Mouse (Mus musculus): ENCODE results near the gene Oasl2. TPM values are rescaled to one million over a fixed set of nuclear protein-coding genes. Genes with fewer than 3 reads are reported as not detected.
A peak's percentile ranks its signal among the peaks of the same experiment; 100 is the strongest.
"Not testable (repeated sequence)": the region's sequence is repeated elsewhere in the genome, so short reads cannot be mapped to it uniquely, and the experiment has no call there.

Gene Oasl2
- polyA plus RNA-seq, 1 experiment from 2014 or later: 7.9 TPM

- Histone ChIP-seq H3K27ac (replicated peaks; ENCODE audit: low read depth, low read length) (no peak overlapping the region), H3K9ac (replicated peaks; ENCODE audit: low read length) (no peak overlapping the region), H3K4me2 (ENCODE audit: low read length) (0 out of 2 replicates have a peak overlapping the region, but pooled peaks have one; percentile 3), H3K27me3 (ENCODE audit: control insufficient read depth, insufficient read depth, low read length) (no peaks in the 10 kb centered on the region), H3K36me3 (ENCODE audit: control insufficient read depth, insufficient read depth, low read length) (no peaks in the 10 kb centered on the region), H3K9me3 (ENCODE audit: control insufficient read depth, low read length) (no peaks in the 10 kb centered on the region), H3K4me1 (ENCODE audit: control insufficient read depth, insufficient read depth, low read length) (no peaks in the 10 kb centered on the region), H3K4me3 (replicated peaks; ENCODE audit: low read depth, low read length) (no peak overlapping the region)
- WGBS: 14% methylated on average over 7 of the region's 7 CpGs
- peak; percentile 8 for DNase-seq
- ATAC-seq (ENCODE audit: low FRiP score, low TSS enrichment): no peak
Measured at GRCm38 (mm10) chr5:114897374-114897793, 648 bp downstream of the Oasl2 start.

- 87% methylated on average over 7 of the region's 7 CpGs for WGBS
- ATAC-seq (ENCODE audit: low FRiP score, low TSS enrichment) (no peak), DNase-seq (no peak)
- no peak overlapping the region for H3K4me3 ChIP-seq (replicated peaks; ENCODE audit: low read depth, low read length)
- no peaks in the 10 kb centered on the region for H3K9me3 ChIP-seq (ENCODE audit: control insufficient read depth, low read length)
- no peaks in the 10 kb centered on the region for H3K27me3 ChIP-seq (ENCODE audit: control insufficient read depth, insufficient read depth, low read length)
- H3K4me2 ChIP-seq (ENCODE audit: low read length): no peak overlapping the region
- H3K9ac ChIP-seq (replicated peaks; ENCODE audit: low read length): no peak overlapping the region
- no peaks in the 10 kb centered on the region for H3K4me1 ChIP-seq (ENCODE audit: control insufficient read depth, insufficient read depth, low read length)
- no peaks in the 10 kb centered on the region for H3K36me3 ChIP-seq (ENCODE audit: control insufficient read depth, insufficient read depth, low read length)
- no peak overlapping the region for H3K27ac ChIP-seq (replicated peaks; ENCODE audit: low read depth, low read length)
Measured at GRCm38 (mm10) chr5:114898857-114899256, 2.1 kb downstream of the Oasl2 start.

GRCm38 (mm10) chr5:114902413-114902812, 5.7 kb downstream of the Oasl2 start:
- H3K4me3 ChIP-seq (replicated peaks; ENCODE audit: low read depth, low read length): no peak overlapping the region
- no peak overlapping the region for H3K4me2 ChIP-seq (ENCODE audit: low read length)
- no peak overlapping the region for H3K27ac ChIP-seq (replicated peaks; ENCODE audit: low read depth, low read length)
- 34% methylated on average over 1 of the region's 1 CpGs for WGBS
- ATAC-seq (ENCODE audit: low FRiP score, low TSS enrichment) (no peak), DNase-seq (peak; percentile 65)
- no peaks in the 10 kb centered on the region for H3K4me1 ChIP-seq (ENCODE audit: control insufficient read depth, insufficient read depth, low read length)
- H3K9me3 ChIP-seq (ENCODE audit: control insufficient read depth, low read length): no peaks in the 10 kb centered on the region
- no peak overlapping the region for H3K9ac ChIP-seq (replicated peaks; ENCODE audit: low read length)
- H3K36me3 ChIP-seq (ENCODE audit: control insufficient read depth, insufficient read depth, low read length): no peaks in the 10 kb centered on the region
- no peaks in the 10 kb centered on the region for H3K27me3 ChIP-seq (ENCODE audit: control insufficient read depth, insufficient read depth, low read length)

GRCm38 (mm10) chr5:114908598-114909305, 12.0 kb downstream of the Oasl2 start:
- Histone ChIP-seq H3K27ac (replicated peaks; ENCODE audit: low read depth, low read length) (no peak overlapping the region), H3K4me1 (ENCODE audit: control insufficient read depth, insufficient read depth, low read length) (no peaks in the 10 kb centered on the region), H3K36me3 (ENCODE audit: control insufficient read depth, insufficient read depth, low read length) (no peaks in the 10 kb centered on the region), H3K9ac (replicated peaks; ENCODE audit: low read length) (no peak overlapping the region), H3K4me3 (replicated peaks; ENCODE audit: low read depth, low read length) (no peak overlapping the region), H3K4me2 (ENCODE audit: low read length) (no peak overlapping the region), H3K9me3 (ENCODE audit: control insufficient read depth, low read length) (no peaks in the 10 kb centered on the region), H3K27me3 (ENCODE audit: control insufficient read depth, insufficient read depth, low read length) (no peaks in the 10 kb centered on the region)
- 50% methylated on average over 13 of the region's 13 CpGs for WGBS
- no peak for ATAC-seq (ENCODE audit: low FRiP score, low TSS enrichment)
- DNase-seq: peak; percentile 13

GRCm38 (mm10) chr5:114913686-114914085, 16.9 kb downstream of the Oasl2 start:
- no peaks in the 10 kb centered on the region for H3K4me1 ChIP-seq (ENCODE audit: control insufficient read depth, insufficient read depth, low read length)
- no peaks in the 10 kb centered on the region for H3K9me3 ChIP-seq (ENCODE audit: control insufficient read depth, low read length)
- no peak overlapping the region for H3K27ac ChIP-seq (replicated peaks; ENCODE audit: low read depth, low read length)
- ATAC-seq (ENCODE audit: low FRiP score, low TSS enrichment): no peak
- H3K27me3 ChIP-seq (ENCODE audit: control insufficient read depth, insufficient read depth, low read length): no peaks in the 10 kb centered on the region
- H3K9ac ChIP-seq (replicated peaks; ENCODE audit: low read length): no peak overlapping the region
- no peak overlapping the region for H3K4me3 ChIP-seq (replicated peaks; ENCODE audit: low read depth, low read length)
- no peak overlapping the region for H3K4me2 ChIP-seq (ENCODE audit: low read length)
- WGBS: 77% methylated on average over 4 of the region's 4 CpGs
- DNase-seq: no peak
- H3K36me3 ChIP-seq (ENCODE audit: control insufficient read depth, insufficient read depth, low read length): no peaks in the 10 kb centered on the region

GRCm38 (mm10) chr5:114914855-114915254, 18.1 kb downstream of the Oasl2 start:
- DNase-seq (no peak), ATAC-seq (ENCODE audit: low FRiP score, low TSS enrichment) (no peak)
- 84% methylated on average over 8 of the region's 8 CpGs for WGBS
- no peaks in the 10 kb centered on the region for H3K4me1 ChIP-seq (ENCODE audit: control insufficient read depth, insufficient read depth, low read length)
- H3K4me2 ChIP-seq (ENCODE audit: low read length): no peak overlapping the region
- no peak overlapping the region for H3K9ac ChIP-seq (replicated peaks; ENCODE audit: low read length)
- no peaks in the 10 kb centered on the region for H3K9me3 ChIP-seq (ENCODE audit: control insufficient read depth, low read length)
- no peak overlapping the region for H3K27ac ChIP-seq (replicated peaks; ENCODE audit: low read depth, low read length)
- no peaks in the 10 kb centered on the region for H3K36me3 ChIP-seq (ENCODE audit: control insufficient read depth, insufficient read depth, low read length)
- H3K27me3 ChIP-seq (ENCODE audit: control insufficient read depth, insufficient read depth, low read length): no peaks in the 10 kb centered on the region
- H3K4me3 ChIP-seq (replicated peaks; ENCODE audit: low read depth, low read length): no peak overlapping the region

GRCm38 (mm10) chr5:114915854-114916253, 19.1 kb downstream of the Oasl2 start:
- no peaks in the 10 kb centered on the region for H3K4me1 ChIP-seq (ENCODE audit: control insufficient read depth, insufficient read depth, low read length)
- WGBS: 84% methylated on average over 5 of the region's 5 CpGs
- no peak overlapping the region for H3K4me3 ChIP-seq (replicated peaks; ENCODE audit: low read depth, low read length)
- ATAC-seq (ENCODE audit: low FRiP score, low TSS enrichment) (no peak), DNase-seq (no peak)
- no peak overlapping the region for H3K9ac ChIP-seq (replicated peaks; ENCODE audit: low read length)
- H3K4me2 ChIP-seq (ENCODE audit: low read length): no peak overlapping the region
- H3K27ac ChIP-seq (replicated peaks; ENCODE audit: low read depth, low read length): no peak overlapping the region
- no peaks in the 10 kb centered on the region for H3K36me3 ChIP-seq (ENCODE audit: control insufficient read depth, insufficient read depth, low read length)
- H3K27me3 ChIP-seq (ENCODE audit: control insufficient read depth, insufficient read depth, low read length): no peaks in the 10 kb centered on the region
- no peaks in the 10 kb centered on the region for H3K9me3 ChIP-seq (ENCODE audit: control insufficient read depth, low read length)

- H3K9me3 ChIP-seq (ENCODE audit: control insufficient read depth, low read length): no peaks in the 10 kb centered on the region
- H3K4me2 ChIP-seq (ENCODE audit: low read length): no peak overlapping the region
- WGBS: 92% methylated on average over 4 of the region's 4 CpGs
- no peak overlapping the region for H3K9ac ChIP-seq (replicated peaks; ENCODE audit: low read length)
- H3K36me3 ChIP-seq (ENCODE audit: control insufficient read depth, insufficient read depth, low read length): no peaks in the 10 kb centered on the region
- no peak overlapping the region for H3K4me3 ChIP-seq (replicated peaks; ENCODE audit: low read depth, low read length)
- H3K27ac ChIP-seq (replicated peaks; ENCODE audit: low read depth, low read length): no peak overlapping the region
- no peak for ATAC-seq (ENCODE audit: low FRiP score, low TSS enrichment)
- no peak for DNase-seq
- H3K4me1 ChIP-seq (ENCODE audit: control insufficient read depth, insufficient read depth, low read length): no peaks in the 10 kb centered on the region
- no peaks in the 10 kb centered on the region for H3K27me3 ChIP-seq (ENCODE audit: control insufficient read depth, insufficient read depth, low read length)
Measured at GRCm38 (mm10) chr5:114916777-114917176, 20.0 kb downstream of the Oasl2 start.

GRCm38 (mm10) chr5:114917357-114917756, 20.6 kb downstream of the Oasl2 start:
- not testable (repeated sequence) for H3K4me2 ChIP-seq (ENCODE audit: low read length); H3K27ac ChIP-seq (replicated peaks; ENCODE audit: low read depth, low read length); H3K9ac ChIP-seq (replicated peaks; ENCODE audit: low read length); H3K27me3 ChIP-seq (ENCODE audit: control insufficient read depth, insufficient read depth, low read length); H3K4me1 ChIP-seq (ENCODE audit: control insufficient read depth, insufficient read depth, low read length); H3K9me3 ChIP-seq (ENCODE audit: control insufficient read depth, low read length); ATAC-seq (ENCODE audit: low FRiP score, low TSS enrichment); H3K36me3 ChIP-seq (ENCODE audit: control insufficient read depth, insufficient read depth, low read length); DNase-seq; H3K4me3 ChIP-seq (replicated peaks; ENCODE audit: low read depth, low read length)
- 93% methylated on average over 5 of the region's 5 CpGs for WGBS

All from midbrain, embryonic 14.5 days (tissue).